Mouse (Mus musculus) telencephalon, adult 2 months (tissue): Measurements from ENCODE around the gene Hspa12a.
"Not testable (repeated sequence)": the region's sequence is repeated elsewhere in the genome, so short reads cannot be mapped to it uniquely, and the experiment has no call there.

Experiments
- DNase-seq: peaks from one replicate; pipeline ENCODE4 v3.0.0-alpha.2; 2011; ENCODE audit warnings: low read depth, low spot score

Hspa12a gene

DNA sequence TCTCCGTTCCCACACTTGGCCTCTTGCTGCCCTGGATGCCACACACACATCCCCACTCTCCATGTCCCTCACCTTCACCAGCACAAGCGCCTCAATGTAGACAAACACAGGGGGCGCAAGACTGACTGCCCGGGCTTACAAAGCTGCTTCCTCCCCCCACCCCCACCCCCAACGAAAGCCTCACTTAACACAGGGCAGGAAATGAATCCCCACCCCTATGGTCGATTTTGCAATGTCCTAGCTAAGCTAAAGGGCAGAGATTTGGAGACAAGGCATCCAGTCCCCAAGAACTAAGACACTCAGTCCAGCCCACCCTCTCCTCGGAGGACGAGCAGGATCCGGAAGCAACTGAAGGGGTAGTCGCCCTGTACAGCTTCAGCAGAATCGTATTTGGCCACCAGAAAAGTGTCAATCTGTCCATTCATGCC, 32.5 kb downstream of the Hspa12a start:
- DNase-seq = no peak

DNA sequence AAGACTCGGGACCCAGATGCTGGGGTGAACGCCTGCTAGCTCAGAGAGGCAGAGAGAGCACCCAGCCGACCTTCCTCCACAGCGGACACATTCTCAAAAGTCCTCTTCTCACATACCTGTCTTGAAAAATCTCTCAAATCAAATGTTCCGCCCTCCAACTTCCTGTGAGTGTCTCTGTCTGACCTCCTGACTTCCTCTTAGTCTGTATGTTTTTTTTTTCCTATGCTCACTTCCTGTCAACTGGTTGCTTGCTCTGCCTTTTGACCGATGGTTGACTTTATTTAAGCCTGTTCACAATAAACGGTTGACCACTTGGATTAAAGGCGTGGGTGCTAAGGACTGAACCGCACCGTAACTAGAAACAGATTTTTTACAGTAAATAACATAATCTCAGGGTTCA, 35.4 kb downstream of the Hspa12a start:
- no peak for DNase-seq

DNA sequence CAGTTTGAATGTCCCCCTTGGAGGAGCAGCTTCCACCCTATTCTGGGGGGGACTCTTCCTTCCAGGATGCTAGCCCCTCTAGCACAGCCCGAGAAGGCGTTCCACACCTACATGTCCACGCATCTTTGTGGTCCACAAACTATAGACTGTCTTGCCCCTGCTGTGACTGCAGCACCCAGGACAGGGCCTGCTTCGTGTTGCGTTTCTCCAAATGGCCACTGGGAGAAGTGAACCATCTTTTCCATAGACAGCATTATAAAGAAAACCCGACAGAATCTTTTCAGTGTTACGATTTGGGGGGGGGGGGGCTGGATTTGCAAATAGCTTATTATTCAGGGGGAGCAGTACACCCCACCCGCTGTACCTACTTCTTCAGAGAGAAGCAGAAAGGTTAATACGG, 36.8 kb downstream of the Hspa12a start:
- no peak for DNase-seq

GRCm38 (mm10) chr19:58903899-58904327, 39.5 kb downstream of the Hspa12a start:
- DNase-seq = peak; percentile 42

- no peak for DNase-seq
These were observed 40.2 kb downstream of the Hspa12a start for GRCm38 (mm10) chr19:58903079-58903898.

DNA sequence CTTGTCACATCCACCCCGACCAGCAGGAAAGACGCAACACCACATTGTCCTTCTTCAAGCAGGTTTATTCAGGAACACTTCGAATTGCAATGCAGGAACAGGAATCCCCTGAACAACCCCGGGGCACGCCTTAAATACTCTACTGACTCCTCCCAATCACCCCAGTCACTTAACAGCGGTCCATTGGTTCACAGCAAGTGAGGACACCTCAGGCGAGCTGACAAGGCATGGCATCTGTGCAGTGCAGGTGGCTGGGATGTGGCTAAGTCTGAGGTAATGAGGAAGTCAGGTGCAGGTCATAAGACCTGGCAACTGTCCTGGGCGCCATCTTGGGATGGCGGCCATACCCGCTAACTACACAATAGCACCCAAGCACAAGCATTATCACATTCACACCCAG, 43.0 kb downstream of the Hspa12a start:
- not testable (repeated sequence) for DNase-seq

GRCm38 (mm10) chr19:58896216-58896615, 47.2 kb downstream of the Hspa12a start:
- DNase-seq = peak; percentile 47

GRCm38 (mm10) chr19:58889306-58890038, 54.0 kb downstream of the Hspa12a start:
- no peak for DNase-seq

- no peak for DNase-seq
These were observed 57.0 kb downstream of the Hspa12a start for GRCm38 (mm10) chr19:58886467-58886866.

DNA sequence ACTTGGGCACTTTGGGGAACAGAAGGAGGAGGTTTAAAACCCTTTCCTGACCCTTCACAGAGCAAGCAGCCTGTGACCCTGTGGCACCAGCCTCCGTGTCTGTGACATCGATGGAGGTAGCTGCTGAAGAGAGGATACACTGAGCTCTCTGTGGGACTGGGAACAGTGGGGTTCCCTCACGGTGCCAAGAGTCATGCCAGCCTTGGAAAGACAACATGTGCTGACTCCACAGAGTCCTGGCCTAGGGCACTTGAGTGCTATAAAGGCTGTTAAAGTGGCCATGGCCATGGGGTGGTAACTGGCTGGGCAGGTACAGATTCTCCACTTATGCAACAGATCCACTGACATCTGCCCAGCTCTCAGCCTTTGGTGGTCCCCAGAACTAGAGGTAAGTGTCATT, 60.0 kb downstream of the Hspa12a start:
- no peak for DNase-seq

- no peak for DNase-seq
These were observed 61.1 kb downstream of the Hspa12a start for GRCm38 (mm10) chr19:58882336-58882735.

- DNase-seq = no peak
These were observed 64.0 kb downstream of the Hspa12a start for GRCm38 (mm10) chr19:58879330-58879957.

DNA sequence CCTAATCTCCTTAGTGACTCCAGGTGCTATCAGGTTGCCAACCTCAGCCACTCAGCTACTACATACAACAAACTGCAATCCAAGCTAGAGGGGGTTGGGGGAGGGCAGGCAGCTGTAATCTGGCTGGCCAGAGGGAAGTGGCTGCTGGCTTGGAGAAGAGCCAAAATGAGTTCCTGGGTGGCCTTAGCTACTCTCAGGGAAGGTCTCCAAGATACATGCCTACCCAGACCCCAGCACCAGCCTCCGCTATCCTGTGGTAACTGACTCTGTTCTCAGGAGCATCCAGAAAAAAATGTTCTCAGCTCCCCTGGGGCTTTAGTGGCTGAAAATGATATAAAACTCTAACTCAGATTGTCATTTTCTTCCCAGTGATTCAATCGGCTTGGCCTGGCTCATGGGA, 64.9 kb downstream of the Hspa12a start:
- DNase-seq = no peak

- no peak for DNase-seq
These were observed 69.9 kb downstream of the Hspa12a start for GRCm38 (mm10) chr19:58873536-58873935.

DNA sequence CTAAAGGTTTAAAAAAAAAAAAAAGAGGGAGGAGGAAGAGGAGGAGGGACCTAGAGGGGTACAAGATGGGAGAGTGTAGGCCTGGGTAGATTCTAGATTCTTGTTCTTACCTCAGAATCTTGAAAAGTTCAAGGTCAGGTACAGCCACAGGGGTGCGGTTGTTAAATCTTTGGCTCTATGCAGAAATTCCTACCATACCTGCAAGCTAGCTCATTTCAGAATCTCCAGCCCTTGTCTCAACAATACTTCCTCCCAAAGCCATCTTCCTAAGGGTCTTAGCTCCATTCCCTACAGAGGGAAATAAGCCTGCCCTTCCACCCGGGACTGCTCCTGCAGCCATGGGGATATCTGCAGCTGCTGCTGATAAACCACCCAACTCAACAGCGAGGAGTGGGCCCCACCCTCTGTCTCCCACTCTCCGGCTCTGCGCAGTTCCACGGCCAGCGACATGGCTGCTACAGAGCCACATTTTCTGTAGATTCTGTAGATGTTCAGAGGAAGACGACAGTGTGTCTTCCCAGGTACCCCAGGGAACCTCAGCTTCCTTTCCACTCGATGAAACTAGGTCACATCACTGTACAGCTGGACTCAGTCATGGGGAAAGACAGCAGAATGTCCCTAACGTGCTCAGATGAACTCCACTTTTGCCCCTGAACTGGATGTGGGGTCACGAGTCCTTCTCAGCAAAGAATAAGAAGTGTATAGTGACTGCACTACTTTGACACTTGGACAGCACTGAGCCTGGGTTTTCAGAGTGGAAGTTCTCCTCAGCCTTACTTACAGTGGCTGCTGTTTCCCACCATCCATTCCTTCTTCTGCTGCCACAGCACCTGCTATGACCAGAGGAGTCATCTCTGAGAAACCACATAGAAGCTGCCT, 70.8 kb downstream of the Hspa12a start:
- DNase-seq = no peak

- DNase-seq = no peak
These were observed 71.6 kb downstream of the Hspa12a start for GRCm38 (mm10) chr19:58871878-58872277.

DNA sequence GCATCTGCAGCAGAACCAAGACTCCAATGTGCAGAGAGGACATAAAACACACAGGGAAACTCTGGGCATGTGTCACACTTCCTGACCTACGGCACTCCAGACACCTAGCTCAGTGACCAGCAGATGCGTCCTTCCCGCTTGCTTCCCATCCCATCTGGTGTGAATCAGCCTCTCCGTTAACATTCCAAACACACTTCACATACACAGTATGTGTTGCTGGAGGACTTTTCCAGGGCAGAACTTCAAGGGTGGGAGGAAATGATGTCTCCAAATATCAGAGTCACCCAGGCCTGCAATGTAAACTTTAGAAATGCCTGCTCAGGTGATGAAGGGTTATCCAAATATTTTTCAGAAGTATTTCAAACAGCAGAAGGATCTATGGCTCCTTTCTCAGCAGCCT, 76.8 kb downstream of the Hspa12a start:
- DNase-seq = no peak

- no peak for DNase-seq
These were observed 78.2 kb downstream of the Hspa12a start for GRCm38 (mm10) chr19:58865224-58865623.

GRCm38 (mm10) chr19:58864006-58864573, 79.4 kb downstream of the Hspa12a start:
- no peak for DNase-seq

DNA sequence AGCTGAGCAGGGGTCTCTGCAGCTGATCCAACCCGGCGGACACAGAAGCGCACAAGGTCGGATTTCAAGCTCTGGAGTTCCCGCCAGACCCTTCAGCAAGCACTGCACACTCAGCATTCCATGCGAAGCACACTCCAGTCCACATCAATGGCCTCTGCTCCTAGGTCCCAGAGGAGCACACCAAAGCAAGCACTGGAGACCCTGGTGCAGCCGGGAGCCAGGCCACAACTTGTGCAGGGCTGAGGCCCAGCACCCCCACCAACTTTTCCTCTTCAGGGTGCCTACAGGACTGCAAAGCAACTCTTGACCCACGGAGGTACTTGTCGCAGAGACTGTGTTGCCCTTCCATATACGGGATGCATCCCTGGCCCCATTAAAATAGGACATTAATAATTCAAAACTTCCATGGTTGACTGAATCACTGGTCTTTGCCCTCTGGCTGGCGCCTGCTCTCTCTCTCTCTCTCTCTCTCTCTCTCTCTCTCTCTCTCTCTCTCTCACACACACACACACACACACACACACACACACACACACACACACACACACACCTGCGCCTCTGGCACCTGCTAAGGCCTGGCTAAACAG, 82.2 kb downstream of the Hspa12a start:
- no peak for DNase-seq
